Mouse (Mus musculus) forebrain, embryonic 11.5 days (tissue): ENCODE results near the gene Wdfy4. TPM values are rescaled to one million over a fixed set of nuclear protein-coding genes. Genes with fewer than 3 reads are reported as not detected.

Experiments
- ATAC-seq: fragments of 200-750 bp; cut with Nextera tagmentation; replicated peaks from 2 replicates; pipeline ENCODE4 v1.8.0; 2017; ENCODE audit warnings: moderate TSS enrichment; ENCODE audit not compliant: low FRiP score
- DNase-seq: peaks from one replicate; pipeline ENCODE4 v3.0.0-alpha.2; 2017; ENCODE audit warnings: low spot score
- H3K27ac ChIP-seq: fragments of 300-500 bp; sonication (generic); 2 replicates; pipeline ENCODE4 v1.5.1; 2014; ENCODE audit warnings: low read depth, low read length
- H3K27me3 ChIP-seq: fragments of 300-500 bp; sonication (generic); 2 replicates; pipeline ENCODE4 v1.6.1; 2014; ENCODE audit warnings: mild to moderate bottlenecking, low read length, mixed read lengths; ENCODE audit not compliant: control insufficient read depth, insufficient read depth
- H3K36me3 ChIP-seq: fragments of 300-500 bp; sonication (generic); 2 replicates; pipeline ENCODE4 v1.6.1; 2014; ENCODE audit warnings: mild to moderate bottlenecking, low read length, moderate library complexity, mixed read lengths; ENCODE audit not compliant: control insufficient read depth, insufficient read depth
- H3K4me1 ChIP-seq: fragments of 300-500 bp; sonication (generic); replicated peaks from 2 replicates; pipeline ENCODE4 v1.6.1; 2014; ENCODE audit warnings: low read length, mixed read lengths; ENCODE audit not compliant: control insufficient read depth, insufficient read depth
- H3K4me2 ChIP-seq: fragments of 300-500 bp; sonication (generic); 2 replicates; pipeline ENCODE4 v1.6.1; 2014; ENCODE audit warnings: low read depth, mild to moderate bottlenecking, low read length, moderate library complexity, mixed read lengths; ENCODE audit not compliant: severe bottlenecking
- H3K4me3 ChIP-seq: fragments of 300-500 bp; sonication (generic); 2 replicates; pipeline ENCODE4 v1.5.1; 2014; ENCODE audit warnings: low read depth, low read length
- H3K9ac ChIP-seq: fragments of 300-500 bp; sonication (generic); 2 replicates; pipeline ENCODE4 v1.6.1; 2014; ENCODE audit warnings: low read length
- H3K9me3 ChIP-seq: fragments of 300-500 bp; sonication (generic); 2 replicates; pipeline ENCODE4 v1.6.1; 2016; ENCODE audit warnings: low read length, mixed read lengths; ENCODE audit not compliant: control insufficient read depth
- WGBS: fragments of 180-500 bp; shearing (Covaris S2); extraction: QIAGEN DNeasy Blood & Tissue Kit; methylation state at CpG from one replicate; pipeline ENCODE4 v1.1.7; 2014; 5-methylcytosine and 5-hydroxymethylcytosine counted together
- polyA plus RNA-seq: library from polyadenylated mRNA; unstranded; fragments of >200 nt; fragmentation: Nextera tagmentation; extraction: Ambion mirVana; gene quantifications from 2 replicates; pipeline ENCODE4 v1.2.1, GENCODE M21; 2014

Wdfy4 gene
- polyA plus RNA-seq, 1 experiment from 2014 or later, result 0.15 TPM

DNA sequence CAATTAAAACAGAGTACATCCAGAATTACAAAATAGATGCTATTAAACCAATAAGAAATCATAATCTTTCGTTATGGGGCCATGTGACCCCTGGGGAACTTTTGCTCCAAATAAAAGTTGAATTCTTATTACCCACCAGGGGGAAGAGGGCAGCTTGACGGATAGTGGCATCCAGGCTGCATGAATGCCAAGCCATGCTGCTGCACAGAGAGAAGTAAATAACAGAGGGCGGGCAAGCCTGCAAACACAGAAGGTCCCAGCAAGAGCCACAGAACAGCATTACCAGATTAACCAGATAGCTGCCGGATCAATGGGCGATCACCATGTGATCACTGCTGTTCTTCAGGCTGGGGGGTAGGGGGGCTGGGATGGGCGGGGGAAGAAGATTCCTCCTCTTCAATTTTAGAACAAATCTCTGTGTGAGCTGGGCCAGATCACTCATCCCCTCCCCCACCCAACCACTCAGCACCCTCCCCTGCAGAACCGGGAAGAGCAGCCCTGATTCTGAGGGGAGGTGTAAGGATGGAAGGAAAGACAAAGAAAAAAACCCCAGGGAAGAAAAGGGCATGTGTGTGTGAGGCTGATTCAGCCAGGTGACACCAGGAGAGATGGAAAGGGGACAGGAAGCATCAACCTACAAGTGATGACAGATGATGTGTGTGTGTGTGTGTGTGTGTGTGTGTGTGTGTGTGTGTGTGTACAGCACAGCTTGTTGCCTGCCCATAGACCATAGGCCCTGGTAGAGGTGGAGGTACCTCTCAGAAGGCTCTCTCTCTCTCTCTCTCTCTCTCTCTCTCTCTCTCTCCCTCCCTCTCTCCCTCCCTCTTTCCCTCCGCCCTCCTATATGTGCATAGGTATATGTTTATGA lies 185.0 kb downstream of the Wdfy4 start:
- no peak overlapping the region for H3K9ac ChIP-seq
- H3K27me3 ChIP-seq, result no peaks in the 10 kb centered on the region
- 19% methylated on average over 8 of the region's 8 CpGs for WGBS
- peaks cover 6% of the 10 kb centered on the region for H3K4me1 ChIP-seq
- H3K9me3 ChIP-seq, result no peaks in the 10 kb centered on the region; the same call in 1 of the 2 replicates
- no peak overlapping the region for H3K4me2 ChIP-seq
- no peak for DNase-seq
- H3K27ac ChIP-seq, result no peak overlapping the region
- ATAC-seq, result peak; percentile 51; the same call in 1 of the 2 replicates
- no peak overlapping the region for H3K4me3 ChIP-seq
- no peaks in the 10 kb centered on the region for H3K36me3 ChIP-seq

- H3K36me3 ChIP-seq, result no peaks in the 10 kb centered on the region
- ATAC-seq (no peak), DNase-seq (no peak)
- WGBS, result 25% methylated on average over 10 of the region's 10 CpGs
- H3K4me3 ChIP-seq, result no peak overlapping the region
- no peaks in the 10 kb centered on the region for H3K9me3 ChIP-seq
- H3K4me1 ChIP-seq, result peaks cover 6% of the 10 kb centered on the region
- no peaks in the 10 kb centered on the region for H3K27me3 ChIP-seq
- H3K9ac ChIP-seq, result peak overlapping the region; percentile 39
- no peak overlapping the region for H3K4me2 ChIP-seq
- H3K27ac ChIP-seq, result no peak overlapping the region
Observed at GRCm38 (mm10) chr14:32999511-32999910, 185.8 kb downstream of the Wdfy4 start.

- no peak overlapping the region for H3K4me3 ChIP-seq
- 0 out of 2 replicates have a peak, but pooled peaks have one; percentile 51 for ATAC-seq
- peak overlapping the region; percentile 26; the same call in 1 of the 2 replicates for H3K4me2 ChIP-seq
- no peaks in the 10 kb centered on the region for H3K36me3 ChIP-seq
- H3K27ac ChIP-seq, result peak overlapping the region; percentile 32; the same call in 1 of the 2 replicates
- H3K27me3 ChIP-seq, result no peaks in the 10 kb centered on the region
- H3K4me1 ChIP-seq, result peaks cover 2% of the 10 kb centered on the region
- 0 out of 2 replicates have a peak overlapping the region, but pooled peaks have one; percentile 7 for H3K9ac ChIP-seq
- no peaks in the 10 kb centered on the region for H3K9me3 ChIP-seq
- 8% methylated on average over 10 of the region's 10 CpGs for WGBS
- DNase-seq, result peak; percentile 73
Observed at GRCm38 (mm10) chr14:32994954-32995636, 190.2 kb downstream of the Wdfy4 start.

DNA sequence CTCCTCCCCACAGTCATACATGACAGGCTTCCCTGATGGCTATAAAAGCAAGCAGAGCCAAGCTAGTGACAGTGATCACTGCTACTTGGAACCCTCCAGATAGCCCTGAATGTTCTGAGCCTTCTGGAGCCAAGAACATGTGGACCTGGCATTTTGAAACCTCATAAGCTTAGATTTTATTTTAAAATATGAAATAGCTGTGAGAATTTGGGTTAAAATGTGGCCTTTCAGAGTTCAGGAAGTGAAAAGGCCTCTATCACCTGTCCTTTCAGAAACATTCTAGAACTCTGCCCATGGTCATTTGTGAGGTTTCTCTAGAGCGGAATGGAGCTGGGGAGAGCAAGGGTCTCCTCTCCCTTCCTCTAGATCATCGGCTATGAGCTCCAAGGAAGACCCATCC lies 194.2 kb downstream of the Wdfy4 start, which contains the start of gene Lrrc18:
TSS of gene Lrrc18 (plus strand) at position 301 of the 400 bp plus-strand sequence.
- no peak for DNase-seq
- no peaks in the 10 kb centered on the region for H3K36me3 ChIP-seq

GRCm38 (mm10) chr14:32986659-32987058 lies 198.6 kb downstream of the Wdfy4 start:
- Histone ChIP-seq H3K9ac (no peak overlapping the region), H3K4me1 (no peaks in the 10 kb centered on the region), H3K27ac (no peak overlapping the region), H3K36me3 (no peaks in the 10 kb centered on the region), H3K4me2 (no peak overlapping the region), H3K9me3 (no peaks in the 10 kb centered on the region), H3K27me3 (no peaks in the 10 kb centered on the region), H3K4me3 (no peak overlapping the region)
- no peak for DNase-seq
- no peak for ATAC-seq
- WGBS, result 67% methylated on average over 4 of the region's 4 CpGs

More for the DNA sequence above, 194.2 kb downstream of the Wdfy4 start, which contains the start of gene Lrrc18:
- Histone ChIP-seq H3K27ac (no peak within 1 kb of the TSS), H3K4me3 (no peak within 1 kb of the TSS), H3K9ac (no peak within 1 kb of the TSS), H3K9me3 (no peaks in the 10 kb centered on the region), H3K4me1 (no peaks in the 10 kb centered on the region; the same call in 1 of the 2 replicates), H3K27me3 (no peaks in the 10 kb centered on the region), H3K4me2 (no peak within 1 kb of the TSS)
- 94% methylated on average over 2 of the region's 2 CpGs for WGBS
- ATAC-seq, result no peak

GRCm38 (mm10) chr14:32984176-32984738 lies 201.1 kb downstream of the Wdfy4 start:
- Histone ChIP-seq H3K4me3 (no peak overlapping the region), H3K27me3 (no peaks in the 10 kb centered on the region), H3K9ac (no peak overlapping the region), H3K36me3 (no peaks in the 10 kb centered on the region), H3K9me3 (no peaks in the 10 kb centered on the region), H3K4me1 (no peaks in the 10 kb centered on the region), H3K4me2 (no peak overlapping the region), H3K27ac (no peak overlapping the region)
- DNase-seq, result peak; percentile 4
- no peak for ATAC-seq
- 84% methylated on average over 6 of the region's 6 CpGs for WGBS

DNA sequence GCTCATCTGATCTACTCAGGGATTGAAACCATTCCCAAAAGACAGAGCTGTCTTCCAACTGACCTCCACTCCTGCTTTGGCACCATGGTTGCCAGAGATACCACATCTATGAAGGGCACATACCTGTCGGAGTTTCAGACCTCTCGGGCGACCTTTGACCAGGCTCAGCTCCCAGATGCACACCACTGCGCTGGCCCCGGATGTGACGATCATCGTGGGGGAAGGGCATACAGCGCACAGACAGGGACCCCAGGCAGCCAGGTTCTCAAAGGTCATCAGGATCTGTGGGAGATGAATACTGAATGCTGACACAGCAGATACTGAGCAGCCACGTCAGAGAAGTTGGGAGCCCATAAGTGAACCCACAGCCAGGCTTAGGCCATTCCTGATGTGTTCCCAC lies 214.6 kb downstream of the Wdfy4 start:
- DNase-seq (no peak), ATAC-seq (no peak)
- Histone ChIP-seq H3K27ac (no peak overlapping the region), H3K4me2 (no peak overlapping the region), H3K4me1 (no peaks in the 10 kb centered on the region), H3K36me3 (no peaks in the 10 kb centered on the region), H3K4me3 (no peak overlapping the region), H3K9ac (no peak overlapping the region), H3K9me3 (no peaks in the 10 kb centered on the region), H3K27me3 (no peaks in the 10 kb centered on the region)
- WGBS, result 84% methylated on average over 9 of the region's 9 CpGs

DNA sequence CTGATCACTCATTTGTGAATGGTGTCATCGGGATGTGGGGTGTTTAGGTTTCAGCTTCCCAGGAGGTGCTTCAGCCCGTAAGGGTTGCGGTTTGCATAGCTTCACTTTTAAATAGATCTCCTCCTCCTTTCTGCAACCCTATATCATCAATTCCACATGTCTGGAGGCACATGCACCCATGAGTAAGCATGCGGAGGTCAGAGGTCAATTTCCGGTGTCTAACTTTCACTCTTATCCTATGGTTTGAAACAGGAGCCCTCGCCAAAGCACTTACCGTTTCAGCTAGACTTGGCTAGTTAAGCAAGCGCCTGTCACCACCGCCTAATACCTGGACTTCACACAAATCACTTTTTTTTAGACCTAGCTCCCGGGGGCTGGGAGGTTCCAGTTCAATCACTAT lies 220.6 kb downstream of the Wdfy4 start:
- no peaks in the 10 kb centered on the region for H3K36me3 ChIP-seq
- no peaks in the 10 kb centered on the region for H3K9me3 ChIP-seq
- DNase-seq (peak; percentile 33), ATAC-seq (no peak)
- no peak overlapping the region for H3K9ac ChIP-seq
- WGBS, result 72% methylated on average over 10 of the region's 10 CpGs
- no peak overlapping the region for H3K27ac ChIP-seq
- H3K27me3 ChIP-seq, result no peaks in the 10 kb centered on the region
- H3K4me1 ChIP-seq, result no peaks in the 10 kb centered on the region
- H3K4me3 ChIP-seq, result no peak overlapping the region
- no peak overlapping the region for H3K4me2 ChIP-seq
